Mouse (Mus musculus) ES-E14 (cell line): ENCODE data around the gene Usp50.

Experiments used
- CHD2 ChIP-seq: IDR thresholded peaks from 2 replicates; pipeline ENCODE4 v1.6.1; 2014; ENCODE audit warnings: mild to moderate bottlenecking, low read depth, low read length, inconsistent platforms
- HCFC1 ChIP-seq: IDR thresholded peaks from 2 replicates; pipeline ENCODE4 v1.6.1; 2012; ENCODE audit warnings: low read length, inconsistent platforms, borderline replicate concordance; ENCODE audit not compliant: insufficient read depth
- MAFK ChIP-seq: IDR thresholded peaks from 2 replicates; pipeline ENCODE4 v1.6.1; 2014; ENCODE audit warnings: mild to moderate bottlenecking, low read depth, low read length, inconsistent platforms; ENCODE audit not compliant: insufficient read depth
- ZC3H11A ChIP-seq: IDR thresholded peaks from 2 replicates; pipeline ENCODE4 v1.6.1; 2012; ENCODE audit warnings: low read depth, mild to moderate bottlenecking, inconsistent platforms, low read length, borderline replicate concordance

DNA sequence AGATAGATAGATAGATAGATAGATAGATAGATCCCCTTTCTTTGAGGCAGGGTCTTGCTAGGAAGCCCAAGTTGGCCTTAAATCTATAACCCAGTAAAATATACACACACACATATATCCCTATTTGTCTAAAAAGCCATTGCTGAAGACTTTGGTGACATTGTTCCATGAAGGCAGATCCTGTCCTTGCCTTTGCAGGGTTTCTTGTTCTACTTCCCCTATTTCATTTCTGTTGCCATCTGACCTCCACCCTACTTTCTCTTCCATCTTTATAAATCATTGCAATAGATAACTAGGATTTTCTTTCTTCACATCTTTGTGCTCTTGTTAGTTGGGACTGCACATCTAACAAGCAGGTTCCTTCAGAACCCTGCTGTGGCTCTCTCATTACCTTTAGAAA lies 70.3 kb downstream of the Usp50 start:
- TF ChIP-seq ZC3H11A (no peak), CHD2 (no peak), HCFC1 (no peak), MAFK (no peak)
